Mouse (Mus musculus) olfactory bulb, adult 2 months (tissue): ENCODE measurements at regions not wholly inside any gene's neighbourhood (a gene's known extent, or its start where the extent isn't known, plus 50 kb on each side); places are given as distances from the start of the nearest gene placed in this dataset.

Experiments
- CTCF ChIP-seq: fragments of 200-500 bp; IDR thresholded peaks from 2 replicates; pipeline ENCODE4 v1.5.1; 2012; ENCODE audit warnings: low read depth, mild to moderate bottlenecking, low read length, moderate library complexity; ENCODE audit not compliant: insufficient read depth
- POLR2A ChIP-seq: fragments of 200-500 bp; IDR thresholded peaks from 2 replicates; pipeline ENCODE4 v1.6.1; 2012; ENCODE audit warnings: mild to moderate bottlenecking, low read depth, low read length, moderate library complexity; ENCODE audit not compliant: insufficient read depth

DNA sequence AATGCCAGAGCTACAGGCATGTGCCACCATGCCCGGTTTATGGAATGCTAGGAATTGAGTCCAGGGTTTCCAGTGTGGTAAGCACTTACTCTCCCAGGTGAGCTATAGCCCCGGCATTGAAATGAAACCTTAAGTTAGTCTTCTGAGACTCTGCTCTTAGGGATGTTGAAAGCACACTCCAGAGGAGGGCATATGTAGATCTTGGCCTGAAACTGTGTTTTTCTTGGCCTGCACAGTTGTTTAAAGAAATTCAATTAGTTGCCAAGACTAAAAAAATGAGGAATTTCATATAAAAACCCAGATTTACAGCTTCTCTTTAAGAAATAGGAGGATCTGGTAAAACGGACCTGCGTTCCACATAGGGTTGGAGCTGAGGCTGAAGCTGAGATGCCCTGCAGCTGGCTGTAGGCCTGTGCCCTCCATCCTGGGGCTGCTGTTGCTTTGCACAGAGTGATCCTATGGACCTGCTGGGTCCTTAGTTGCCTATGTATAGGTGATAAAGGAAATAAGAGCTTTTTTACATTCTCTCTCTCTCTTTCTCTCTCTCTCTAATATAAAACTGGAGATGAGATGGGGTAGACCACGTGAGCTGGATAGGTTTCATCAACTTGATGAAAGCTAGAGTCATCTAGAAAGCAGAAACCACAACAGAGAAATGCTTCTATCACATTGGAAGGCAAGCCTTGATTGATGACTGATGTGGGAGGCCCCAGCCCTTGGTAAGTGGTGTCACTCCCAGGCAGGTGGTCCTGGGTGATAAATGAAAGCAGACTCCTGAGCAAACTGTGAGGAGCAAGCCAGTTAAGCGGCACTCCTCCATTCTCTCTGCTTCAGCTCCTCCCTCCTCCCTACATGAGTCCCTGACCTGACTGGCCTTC lies 168.6 kb downstream of the Pten start:
- TF ChIP-seq CTCF (no peak), POLR2A (no peak)
